Mouse (Mus musculus): Measurements from ENCODE around the gene Msh3.

Msh3 gene

DNA sequence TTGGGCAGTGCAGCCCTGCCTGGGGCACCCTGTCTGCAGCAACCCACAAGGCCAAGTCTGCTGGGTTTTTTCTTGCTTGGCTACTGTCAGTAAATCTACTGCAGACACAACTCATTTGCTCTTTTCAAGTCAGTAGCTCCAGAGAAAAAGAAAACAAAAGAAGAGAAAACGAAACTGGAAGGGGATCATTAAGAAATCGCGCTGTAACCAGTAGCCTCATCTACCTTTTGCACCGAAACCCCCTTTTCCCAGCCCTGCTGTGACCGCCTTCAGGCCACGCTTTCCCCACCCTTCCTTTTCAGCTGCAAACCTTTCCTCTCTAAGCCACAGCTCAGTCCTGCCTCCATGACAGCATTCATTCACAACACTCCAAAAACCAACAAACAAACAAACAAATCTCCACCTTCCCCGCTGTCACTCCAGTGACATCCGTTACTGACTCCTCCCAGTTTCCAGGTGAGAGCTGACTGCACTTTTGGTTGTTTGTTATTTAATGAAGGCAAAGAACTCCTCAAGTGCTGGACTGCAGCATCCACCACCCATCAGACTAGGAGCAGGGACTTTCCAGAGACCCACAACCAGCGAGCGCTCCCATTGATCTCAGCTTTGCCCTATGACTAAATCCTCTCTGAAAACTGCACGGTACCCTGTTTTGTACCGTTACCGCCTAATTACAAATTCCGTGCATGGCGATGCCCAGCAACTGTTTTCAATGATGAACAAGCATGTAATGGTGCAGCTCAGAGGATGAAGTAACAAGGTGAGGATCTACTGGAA lies 22.5 kb downstream of the Msh3 start:
- intact Hi-C loops (cut with DNase I), result no loop called here

DNA sequence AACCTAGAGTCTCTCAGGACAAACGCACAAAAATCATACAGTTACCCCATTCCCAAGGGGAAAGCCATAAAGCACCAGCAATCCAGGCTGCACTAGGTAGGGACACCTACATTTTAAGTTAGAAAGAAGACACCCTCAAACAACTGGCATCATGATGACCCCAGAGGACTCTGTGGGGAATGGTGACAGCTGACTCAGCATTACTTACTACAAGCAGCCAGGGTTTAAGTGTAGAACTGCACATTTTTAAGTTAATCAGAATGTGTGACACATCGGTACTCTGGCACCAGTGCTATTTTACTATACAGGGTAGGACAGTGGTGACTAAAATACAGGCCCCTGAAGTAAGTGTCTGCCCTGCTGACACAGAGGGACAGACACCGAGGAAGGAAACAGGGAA lies 24.2 kb downstream of the Msh3 start:
- intact Hi-C loops (cut with DNase I), result no loop called here

DNA sequence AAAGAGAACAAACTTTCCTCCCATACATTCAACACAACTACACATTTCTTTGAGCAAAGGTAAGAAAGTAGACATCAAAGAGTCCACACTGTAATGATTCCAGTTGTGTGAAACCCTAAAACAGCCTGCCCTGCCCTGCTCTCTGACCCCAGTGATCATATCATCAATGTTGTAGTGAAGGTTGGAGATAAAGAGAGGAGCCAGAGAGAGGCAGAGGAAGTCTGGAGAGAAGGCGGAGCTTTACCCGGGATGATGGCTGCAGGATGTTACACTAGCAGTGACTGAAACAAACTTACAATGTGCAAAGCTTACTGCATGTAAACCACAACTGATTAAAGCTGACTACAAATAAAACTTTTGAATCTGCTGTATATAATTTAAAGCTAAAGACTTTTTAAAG lies 26.8 kb downstream of the Msh3 start:
- intact Hi-C loops (cut with DNase I), result no loop called here

DNA sequence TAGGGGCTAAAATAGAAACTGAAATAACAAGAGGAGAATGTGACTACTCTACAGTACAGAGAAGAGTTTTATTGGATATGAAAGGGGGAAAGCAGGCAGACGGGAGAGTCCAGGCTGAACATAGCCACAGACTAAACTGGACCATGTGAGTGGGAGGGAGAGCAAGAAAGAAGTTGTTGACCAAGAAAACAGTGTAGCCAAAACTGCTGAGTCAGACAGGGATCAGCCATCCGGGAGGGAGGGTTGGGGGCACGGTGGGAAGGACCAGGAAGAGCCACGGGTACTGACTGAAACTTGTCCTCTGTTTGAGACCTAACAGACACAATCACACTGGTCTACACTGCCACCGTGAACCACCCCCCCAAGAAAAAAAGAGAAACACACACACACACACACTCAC lies 28.8 kb downstream of the Msh3 start:
- intact Hi-C loops (cut with DNase I), result no loop called here

DNA sequence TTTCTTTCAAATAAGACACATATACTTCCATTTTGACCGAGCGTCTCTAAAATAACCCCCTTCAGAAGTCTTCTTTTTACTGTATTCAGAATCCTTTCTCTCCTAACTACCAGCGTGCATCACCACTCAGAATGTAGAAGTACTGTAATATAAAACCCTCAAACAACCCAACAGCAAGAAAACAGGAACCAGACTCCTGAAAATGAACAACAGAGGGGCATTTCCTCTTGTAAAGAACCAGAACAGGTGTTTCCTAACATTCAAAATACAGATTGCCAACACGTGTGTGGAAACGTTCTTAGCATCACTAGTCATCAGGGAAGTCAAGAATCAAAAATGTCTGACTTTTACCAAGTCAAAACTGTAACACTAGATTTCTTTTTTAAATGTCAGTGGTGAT lies 34.0 kb downstream of the Msh3 start:
- intact Hi-C loops (cut with DNase I), result no loop called here

DNA sequence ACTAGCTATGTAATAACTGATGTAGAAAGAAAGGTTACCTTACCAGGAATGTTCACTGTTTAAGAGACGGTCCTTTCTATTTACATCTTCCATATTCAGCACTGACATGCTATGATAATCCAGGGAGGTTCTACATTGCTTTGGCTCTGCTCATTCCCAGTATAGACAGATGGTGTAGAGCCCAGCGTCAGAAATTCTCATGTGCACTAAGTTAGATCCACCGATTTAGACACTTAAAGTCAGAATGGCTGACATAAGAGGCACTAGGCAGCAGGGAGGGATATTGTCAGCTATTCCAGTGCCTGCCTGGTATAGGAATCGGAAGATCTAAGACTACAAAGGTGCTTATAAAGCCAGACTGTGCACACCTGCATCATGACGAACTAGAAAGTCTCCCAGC lies 40.2 kb downstream of the Msh3 start:
- intact Hi-C loops (cut with DNase I), result no loop called here

DNA sequence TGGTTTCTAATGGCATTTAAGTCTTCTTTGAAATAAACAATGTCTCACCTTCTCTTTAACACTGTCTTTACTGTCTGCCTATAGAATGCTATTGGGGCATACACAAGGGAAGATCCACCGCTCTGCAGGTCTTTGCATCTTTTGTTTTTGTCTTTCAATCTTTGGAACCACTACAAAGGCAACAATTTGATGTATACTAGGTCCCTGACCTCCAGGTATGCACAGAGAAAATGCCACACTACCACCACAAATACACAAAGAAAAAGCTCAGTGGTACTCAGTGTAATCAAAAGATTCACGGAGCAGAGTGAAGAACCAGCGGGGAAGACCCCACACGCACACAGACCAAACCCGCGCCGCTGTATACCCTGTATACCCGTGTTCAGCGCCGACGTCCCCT lies 49.1 kb downstream of the Msh3 start, which contains the start of gene Gm20379:
Gm20379 (plus strand) TSS at position 301 of the 400 bp plus-strand sequence.
- intact Hi-C loops (cut with DNase I), result no loop called here

DNA sequence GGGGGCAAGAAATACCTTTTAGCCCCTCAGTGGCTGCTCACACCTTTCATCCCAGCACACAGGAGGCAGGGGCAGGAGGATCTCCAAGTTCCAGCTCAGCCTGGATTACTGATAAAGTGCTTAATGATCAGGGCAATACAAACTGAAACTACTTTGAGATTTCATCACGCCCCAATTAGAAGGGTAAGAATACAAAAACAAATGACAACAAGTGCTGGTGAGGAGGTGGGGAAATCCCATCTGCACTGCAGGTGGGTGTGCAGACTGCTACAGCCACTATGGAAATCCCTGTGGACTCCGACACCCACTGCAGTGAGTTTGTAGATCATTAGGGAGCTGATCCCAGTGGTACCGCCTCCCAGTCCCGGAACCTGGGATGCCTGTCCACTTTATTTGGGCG lies 50.5 kb downstream of the Msh3 start:
- intact Hi-C loops (cut with DNase I), result no loop called here

DNA sequence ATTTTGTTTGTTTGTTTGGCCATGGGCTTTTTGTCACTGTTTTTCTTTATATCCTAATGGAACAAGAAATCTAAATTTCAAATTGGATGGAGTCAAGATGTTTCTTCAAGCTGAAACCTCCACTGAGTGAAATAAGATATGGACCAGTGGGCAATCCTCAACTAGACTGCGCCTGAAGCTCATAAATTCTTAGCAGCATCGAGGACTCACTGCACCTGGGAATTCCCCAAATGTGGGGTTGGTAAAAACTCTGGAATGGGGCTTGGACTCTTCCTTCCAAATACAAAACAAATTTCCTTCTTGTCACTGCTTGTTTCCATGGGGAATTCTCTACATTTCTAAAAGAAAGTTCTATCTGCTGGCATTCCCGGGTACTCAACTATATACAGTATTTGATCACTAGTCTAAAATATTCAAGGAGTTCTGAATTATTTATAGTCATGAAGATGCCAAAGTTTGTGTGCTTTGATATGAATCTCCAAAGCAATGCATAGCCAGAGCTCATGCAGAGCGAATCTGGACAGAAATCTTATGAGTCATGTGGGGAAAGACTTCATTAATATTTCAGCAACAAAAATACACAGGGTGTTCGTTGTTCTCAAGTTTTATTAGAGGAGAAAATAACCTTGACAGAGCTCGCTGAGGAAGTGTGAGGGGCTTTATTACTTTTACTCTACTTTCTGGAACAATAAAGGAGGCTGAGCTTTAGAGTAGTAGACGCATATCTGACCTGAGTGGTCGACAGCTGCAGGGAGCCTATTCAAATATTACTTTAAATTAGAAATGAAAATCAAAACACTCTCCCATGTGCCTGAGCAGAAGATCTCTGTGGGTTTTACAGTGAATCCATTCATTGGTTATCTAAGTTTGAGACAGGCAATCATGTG lies 51.5 kb downstream of the Msh3 start:
- intact Hi-C loops (cut with DNase I), result no loop called here

DNA sequence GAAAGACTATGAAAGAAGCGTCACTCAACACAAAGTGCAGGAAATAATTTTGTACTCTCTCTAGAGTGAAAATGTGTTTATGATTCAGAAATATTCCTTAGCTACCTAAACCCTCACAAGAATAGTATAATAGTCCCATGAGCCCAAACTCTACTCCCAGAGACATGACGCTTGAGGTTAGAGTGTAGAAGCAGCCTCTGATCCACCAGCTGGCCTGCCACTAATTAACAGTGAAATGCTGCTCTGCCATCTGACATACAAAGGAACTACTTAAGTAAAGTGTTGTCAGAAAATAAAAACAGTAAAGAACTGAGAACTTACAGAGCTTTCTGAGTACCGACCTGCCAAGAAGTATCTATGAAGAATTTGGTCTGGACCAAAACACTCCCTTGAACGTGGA lies 52.3 kb downstream of the Msh3 start:
- intact Hi-C loops (cut with DNase I), result no loop called here

DNA sequence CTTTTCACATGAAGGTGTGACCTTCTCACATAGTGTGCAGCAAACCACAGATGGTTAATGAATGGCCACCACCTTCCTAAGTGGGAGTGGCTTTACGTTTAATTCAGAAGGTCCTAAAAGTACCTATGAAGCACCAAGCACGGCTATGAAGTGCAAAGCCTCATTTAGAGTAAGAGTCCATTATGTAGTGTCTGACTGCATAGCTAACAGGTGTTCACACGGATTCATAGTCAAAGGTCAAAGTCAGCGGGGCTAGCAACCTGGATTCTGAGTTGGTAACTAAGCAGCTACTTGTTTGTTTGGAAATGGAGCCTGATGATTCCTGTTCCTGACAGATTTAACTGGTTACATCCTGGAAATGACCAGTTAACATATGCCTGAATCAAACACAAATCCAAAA lies 53.0 kb downstream of the Msh3 start:
- intact Hi-C loops (cut with DNase I), result no loop called here

DNA sequence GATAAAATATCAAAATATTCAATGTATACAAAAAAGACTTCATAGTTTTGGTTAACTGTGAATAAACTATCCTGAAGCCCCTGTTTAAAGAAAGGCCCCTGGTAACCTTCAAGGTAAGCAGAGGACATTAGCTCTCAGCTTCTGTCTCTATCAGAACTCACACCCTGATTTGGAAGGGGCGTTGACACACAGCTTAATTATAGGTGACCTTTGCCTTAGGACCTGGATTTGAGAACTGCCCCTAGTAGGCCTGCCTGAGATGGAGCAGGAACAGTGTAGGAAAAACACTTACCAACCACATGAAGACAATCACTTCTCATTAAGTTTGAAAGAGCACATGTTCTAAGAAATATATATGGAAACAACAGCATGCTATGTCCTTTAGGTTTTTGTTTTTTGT lies 55.3 kb downstream of the Msh3 start:
- intact Hi-C loops (cut with DNase I), result no loop called here

DNA sequence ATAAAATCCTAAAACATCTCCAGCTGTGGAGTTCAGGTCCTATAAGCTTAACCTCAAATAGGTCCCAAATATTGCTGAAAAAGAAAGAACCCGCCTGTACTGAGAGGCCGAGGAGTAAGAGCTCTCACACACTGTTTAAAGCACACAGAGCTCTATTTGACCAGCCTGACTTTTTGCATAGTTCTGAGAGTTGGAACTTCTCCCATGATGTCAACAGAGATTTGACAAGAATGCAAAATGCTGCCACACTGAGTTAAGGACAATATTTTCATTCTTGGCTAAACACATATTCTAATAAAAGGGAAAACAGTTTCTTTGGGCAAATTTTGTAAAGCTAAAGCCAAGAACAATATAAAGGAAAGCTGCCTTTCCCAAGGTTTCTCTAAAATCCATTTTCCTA lies 57.8 kb downstream of the Msh3 start:
- intact Hi-C loops (cut with DNase I), result no loop called here

DNA sequence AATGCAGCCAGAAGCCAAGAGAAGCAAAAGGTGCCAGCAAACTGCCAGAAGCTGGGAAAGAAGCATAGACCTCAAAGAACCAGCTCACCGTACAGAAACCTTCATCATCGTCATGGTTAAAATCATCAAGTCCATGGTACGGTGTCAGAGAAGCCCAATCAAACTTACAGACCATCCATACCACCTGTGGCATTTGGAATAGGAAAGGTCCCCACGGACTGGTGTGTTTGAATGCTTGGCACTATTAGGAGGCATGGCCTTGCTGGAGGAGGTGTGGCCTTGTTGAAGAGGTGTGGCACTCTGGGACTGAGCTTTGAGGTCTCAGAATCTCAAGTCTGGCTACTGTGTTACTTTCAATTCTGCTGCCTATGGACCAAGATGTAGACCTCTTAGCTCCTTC lies 58.3 kb downstream of the Msh3 start:
- intact Hi-C loops (cut with DNase I), result no loop called here

DNA sequence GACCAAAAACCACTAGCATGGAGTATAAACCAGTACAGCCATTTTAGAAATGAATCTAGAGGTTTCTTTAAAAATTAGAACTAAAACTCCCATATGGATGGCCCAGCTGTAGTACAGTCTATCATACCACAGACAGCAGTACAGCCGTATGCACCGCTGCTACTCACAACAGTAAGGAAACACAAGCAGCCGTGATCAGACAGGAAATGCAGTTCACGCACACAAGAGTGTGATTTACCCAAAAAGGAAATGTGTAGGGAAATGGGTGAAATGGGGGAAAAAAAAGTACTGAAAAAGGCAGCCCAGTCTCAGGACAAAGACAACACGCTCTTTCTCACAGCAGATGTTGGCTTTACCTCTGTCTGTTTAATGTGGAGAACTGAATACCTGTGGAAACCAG lies 60.9 kb downstream of the Msh3 start:
- intact Hi-C loops (cut with DNase I), result no loop called here

DNA sequence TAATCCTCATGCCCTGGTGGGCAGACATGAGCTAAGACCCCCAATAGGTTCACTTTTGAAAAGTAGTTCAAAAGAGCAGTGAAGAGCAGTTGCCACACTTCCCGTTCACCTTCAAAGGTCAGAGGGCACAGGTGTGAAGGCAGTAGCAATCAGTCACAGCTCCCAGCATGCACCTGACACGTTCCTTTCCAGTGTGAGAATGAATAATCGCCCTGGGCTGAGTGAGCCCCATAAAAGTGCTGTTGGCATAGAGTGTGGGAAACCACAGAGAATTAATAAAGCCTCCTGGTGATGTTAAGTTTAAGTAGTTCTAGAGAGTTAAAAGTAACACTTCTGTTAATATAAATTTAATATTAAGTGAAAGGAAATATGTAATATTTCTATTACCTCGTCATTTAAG lies 63.2 kb downstream of the Msh3 start:
- intact Hi-C loops (cut with DNase I), result no loop called here

DNA sequence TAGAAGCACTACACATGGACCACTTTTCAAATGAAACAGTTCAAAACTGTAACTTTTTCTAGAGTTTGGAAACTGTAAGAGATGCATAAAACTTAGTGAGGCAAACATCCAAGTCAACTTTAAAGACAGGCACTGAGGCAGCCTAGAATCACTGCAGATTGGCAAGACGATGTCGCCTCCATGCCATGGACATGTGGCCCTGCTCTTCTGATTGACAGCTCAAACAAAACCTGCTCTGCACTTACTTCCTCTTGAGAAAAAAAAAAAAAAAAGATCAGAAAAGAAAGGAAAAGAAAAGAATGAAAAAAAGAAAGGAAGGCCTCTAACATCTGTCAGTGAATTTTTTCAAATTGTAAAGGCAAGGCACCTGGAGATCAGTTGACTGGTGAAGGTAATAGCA lies 77.8 kb downstream of the Msh3 start:
- intact Hi-C loops (cut with DNase I), result no loop called here

DNA sequence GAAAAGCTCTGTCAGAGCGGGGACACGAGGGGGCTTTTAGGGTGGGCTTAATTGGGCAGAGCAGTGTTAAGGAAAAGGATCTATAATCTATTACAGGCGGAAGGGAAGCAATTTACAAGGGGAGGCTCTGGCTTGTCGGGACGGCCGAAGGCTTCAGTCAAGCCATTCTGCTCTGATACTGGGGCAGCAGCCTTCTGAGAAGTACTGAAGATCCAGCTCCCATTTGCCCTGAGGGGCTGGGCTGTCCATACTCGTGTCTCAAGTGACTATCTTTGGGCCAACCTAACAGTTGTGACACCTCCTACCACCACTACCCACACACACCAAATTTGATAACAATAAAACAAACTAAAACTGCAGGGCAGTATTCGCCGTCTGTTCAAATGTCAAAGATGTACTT lies 79.5 kb downstream of the Msh3 start:
- intact Hi-C loops (cut with DNase I), result no loop called here

DNA sequence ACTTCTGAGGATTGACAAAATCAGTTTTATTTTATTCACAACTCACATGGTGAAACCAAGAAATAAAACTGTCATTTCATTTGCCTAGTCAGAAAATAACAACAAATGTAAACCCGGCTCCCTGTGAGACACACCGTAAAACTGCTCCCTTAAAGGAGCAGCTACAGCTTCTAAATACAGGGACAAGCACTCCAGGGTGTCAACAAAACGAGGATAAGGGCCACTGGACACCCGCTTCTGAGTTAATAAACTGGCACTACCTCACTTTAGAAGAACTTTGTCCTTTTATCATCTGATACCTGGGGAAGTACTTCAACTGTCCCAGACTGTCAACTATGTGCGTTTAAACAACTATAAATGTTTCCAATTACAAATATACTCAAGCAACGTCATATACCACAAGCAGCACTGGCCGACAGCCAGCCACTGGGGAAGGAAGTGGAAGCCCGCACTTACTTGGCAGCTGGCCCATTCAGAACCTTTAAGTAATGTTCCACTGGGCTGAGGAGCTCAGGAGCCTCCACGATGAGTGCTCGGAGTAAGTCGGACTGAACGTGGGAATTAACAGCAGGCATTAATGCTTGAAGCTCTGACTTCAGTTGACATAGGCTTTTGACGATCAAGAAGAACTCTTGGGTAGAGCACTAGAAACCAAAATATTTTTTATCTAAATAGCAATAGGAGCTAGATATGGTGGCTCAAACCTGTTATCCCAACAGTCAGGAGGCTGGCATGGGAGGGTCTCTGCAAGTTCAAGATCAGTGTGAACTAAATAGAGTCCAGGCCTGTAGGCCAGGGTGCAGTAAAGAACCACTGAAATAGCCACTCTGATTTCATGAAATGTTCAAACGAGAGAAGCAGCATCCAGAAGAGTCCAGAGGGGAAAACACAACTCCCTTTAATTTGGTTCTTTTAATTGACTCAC lies 80.3 kb downstream of the Msh3 start:
- intact Hi-C loops (cut with DNase I), result no loop called here

DNA sequence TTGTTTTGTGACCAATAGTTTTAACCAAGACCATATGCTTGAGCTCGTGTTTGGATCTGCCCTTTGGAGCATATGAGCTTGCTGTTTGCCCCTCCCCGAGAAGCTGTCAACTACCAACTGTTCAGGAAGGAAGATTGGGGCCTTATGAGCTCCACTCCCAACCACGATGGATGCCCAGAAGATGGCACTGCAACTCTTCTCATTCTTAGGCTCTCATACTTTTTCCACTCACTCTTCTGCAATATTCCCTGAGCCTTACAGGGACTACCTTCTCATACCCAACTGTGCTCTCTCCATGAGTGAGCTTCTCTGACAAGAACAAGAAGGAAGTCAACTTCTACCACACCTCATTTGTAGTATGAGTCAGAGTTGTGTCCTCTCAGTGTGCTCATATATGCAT lies 87.7 kb downstream of the Msh3 start:
- intact Hi-C loops (cut with DNase I), result no loop called here

DNA sequence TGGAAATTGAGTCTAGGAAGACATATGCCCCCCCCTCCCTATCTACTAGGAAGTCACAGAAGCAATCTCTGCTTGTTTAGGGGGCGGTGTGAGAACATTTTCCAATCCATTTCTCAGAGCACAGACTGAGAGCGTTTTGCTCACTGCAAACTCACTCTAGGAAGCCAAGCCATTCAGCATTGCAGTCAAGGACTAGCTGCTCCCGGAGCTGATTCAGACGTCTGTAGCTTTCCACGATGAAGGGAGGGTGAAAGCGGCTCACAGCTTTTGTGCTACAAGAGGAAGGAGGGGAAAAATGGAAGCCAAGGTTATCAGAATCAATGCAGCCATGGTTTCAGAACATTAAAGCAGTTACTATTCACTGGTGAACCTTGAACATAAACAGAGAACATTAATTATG lies 91.2 kb downstream of the Msh3 start:
- intact Hi-C loops (cut with DNase I), result no loop called here

DNA sequence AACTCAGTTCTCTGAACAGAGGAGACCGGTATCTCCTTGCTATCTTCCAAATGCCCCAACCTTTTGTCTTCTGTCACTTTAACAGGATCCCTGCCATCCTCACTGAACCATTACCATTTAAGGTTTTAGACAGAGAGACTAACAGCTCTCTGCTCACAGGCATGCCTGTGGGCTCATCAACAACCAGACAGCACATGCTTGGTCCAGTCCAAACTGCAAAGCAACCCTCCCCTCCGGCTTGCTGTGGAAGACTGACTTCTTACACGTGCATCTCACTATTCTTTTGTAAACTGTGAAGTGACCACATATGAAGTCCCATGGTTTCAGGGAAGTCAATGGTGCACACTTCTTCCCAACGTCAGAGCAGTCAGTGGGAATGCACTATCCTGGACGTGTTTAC lies 93.5 kb downstream of the Msh3 start:
- intact Hi-C loops (cut with DNase I), result no loop called here

Data from adrenal gland (tissue).